Mouse (Mus musculus) hindbrain, embryonic 14.5 days (tissue): ENCODE results near the gene Coa5. TPM values are rescaled to one million over a fixed set of nuclear protein-coding genes. Genes with fewer than 3 reads are reported as not detected.

Source experiments
- ATAC-seq: fragments of 200-750 bp; cut with Nextera tagmentation; 2 replicates; pipeline ENCODE4 v1.8.0; 2017; ENCODE audit warnings: moderate number of reproducible peaks, mild to moderate bottlenecking, moderate TSS enrichment, moderate library complexity; ENCODE audit not compliant: low FRiP score
- DNase-seq: peaks from one replicate; pipeline ENCODE4 v3.0.0-alpha.2; 2015; ENCODE audit warnings: low spot score
- H3K27ac ChIP-seq: fragments of 300-500 bp; sonication (generic); 2 replicates; pipeline ENCODE4 v1.5.1; 2014; ENCODE audit warnings: mild to moderate bottlenecking, moderate library complexity
- H3K27me3 ChIP-seq: fragments of 300-500 bp; sonication (generic); 2 replicates; pipeline ENCODE4 v1.6.1; 2014; ENCODE audit warnings: mild to moderate bottlenecking, low read length, mixed read lengths; ENCODE audit not compliant: control insufficient read depth, insufficient read depth
- H3K36me3 ChIP-seq: fragments of 300-500 bp; sonication (generic); replicated peaks from 2 replicates; pipeline ENCODE4 v1.6.1; 2014; ENCODE audit not compliant: control insufficient read depth, insufficient read depth
- H3K4me1 ChIP-seq: fragments of 300-500 bp; sonication (generic); replicated peaks from 2 replicates; pipeline ENCODE4 v1.6.1; 2014; ENCODE audit warnings: antibody characterized with exemption, low read length, mixed read lengths; ENCODE audit not compliant: control insufficient read depth, insufficient read depth
- H3K4me2 ChIP-seq: fragments of 300-500 bp; sonication (generic); replicated peaks from 2 replicates; pipeline ENCODE4 v1.6.1; 2014; ENCODE audit warnings: mild to moderate bottlenecking, moderate library complexity
- H3K4me3 ChIP-seq: fragments of 300-500 bp; sonication (generic); replicated peaks from 2 replicates; pipeline ENCODE4 v1.5.1; 2014; ENCODE audit warnings: mild to moderate bottlenecking, low read length
- H3K9ac ChIP-seq: fragments of 300-500 bp; sonication (generic); 2 replicates; pipeline ENCODE4 v1.6.1; 2014
- H3K9me3 ChIP-seq: fragments of 300-500 bp; sonication (generic); 2 replicates; pipeline ENCODE4 v1.6.1; 2016; ENCODE audit warnings: low read length; ENCODE audit not compliant: control insufficient read depth
- WGBS: fragments of 180-500 bp; shearing (Covaris S2); extraction: QIAGEN DNeasy Blood & Tissue Kit; methylation state at CpG from one replicate; pipeline ENCODE4 v1.1.7; 2014; 5-methylcytosine and 5-hydroxymethylcytosine counted together
- polyA plus RNA-seq: library from polyadenylated mRNA; unstranded; fragments of >200 nt; fragmentation: Nextera tagmentation; extraction: Ambion mirVana; gene quantifications from 2 replicates; pipeline ENCODE4 v1.2.1, GENCODE M21; 2014

The Coa5 gene
- polyA plus RNA-seq, 1 experiment from 2014 or later, result 69.3 TPM

GRCm38 (mm10) chr1:37380913-37381312 is 49.0 kb downstream of the Coa5 start:
- Histone ChIP-seq H3K4me3 (no peak overlapping the region), H3K9ac (no peak overlapping the region), H3K27ac (no peak overlapping the region), H3K4me1 (no peaks in the 10 kb centered on the region), H3K27me3 (no peaks in the 10 kb centered on the region), H3K36me3 (peaks cover 69% of the 10 kb centered on the region), H3K4me2 (no peak overlapping the region), H3K9me3 (no peaks in the 10 kb centered on the region)
- 88% methylated on average over 5 of the region's 5 CpGs for WGBS
- DNase-seq (no peak), ATAC-seq (no peak)

DNA sequence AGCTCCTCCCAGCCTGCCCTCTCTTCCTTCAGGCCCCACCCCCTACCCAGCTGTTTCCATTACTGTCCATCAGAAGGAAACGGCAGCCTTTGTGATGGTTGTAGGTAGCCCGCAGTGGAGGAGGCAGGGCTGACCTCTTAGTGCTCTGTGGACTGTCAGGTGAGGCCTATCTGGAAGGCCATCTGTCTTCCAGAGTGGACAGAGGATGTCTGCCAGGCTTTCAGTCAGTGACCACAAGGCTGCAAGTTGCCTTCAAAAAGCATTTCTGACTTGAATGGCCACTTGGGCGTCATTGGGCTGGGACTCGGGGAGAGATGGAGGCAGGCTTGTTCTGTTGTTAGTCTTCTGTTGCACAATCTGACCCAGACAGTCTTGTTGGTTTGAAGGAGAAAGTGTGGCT is 50.4 kb downstream of the Coa5 start:
- Histone ChIP-seq H3K9me3 (no peaks in the 10 kb centered on the region), H3K27ac (no peak overlapping the region), H3K9ac (no peak overlapping the region), H3K4me1 (no peaks in the 10 kb centered on the region), H3K4me3 (no peak overlapping the region), H3K27me3 (no peaks in the 10 kb centered on the region), H3K36me3 (peaks cover 69% of the 10 kb centered on the region), H3K4me2 (no peak overlapping the region)
- DNase-seq (no peak), ATAC-seq (no peak)
- 60% methylated on average over 4 of the region's 4 CpGs for WGBS

DNA sequence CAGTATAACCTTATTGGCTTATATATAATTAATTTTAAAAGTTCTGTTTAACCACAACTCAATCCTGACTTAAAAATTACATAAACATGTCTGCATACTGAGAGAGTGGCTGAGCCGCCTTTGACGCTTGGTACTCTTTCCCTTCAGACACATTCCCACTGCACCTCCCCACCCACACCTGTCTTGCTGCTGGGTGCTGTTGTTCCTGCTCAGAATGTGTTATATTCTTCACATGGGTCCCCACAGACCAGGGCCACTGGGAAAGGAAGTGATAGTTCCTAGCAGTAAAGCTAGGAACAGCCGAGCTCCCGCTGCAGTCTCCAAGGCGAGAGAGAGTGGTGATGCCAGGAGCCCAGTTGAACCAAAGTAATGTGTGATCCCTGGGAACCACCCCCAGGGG is 51.8 kb downstream of the Coa5 start:
- no peak overlapping the region for H3K4me2 ChIP-seq
- H3K27me3 ChIP-seq, result no peaks in the 10 kb centered on the region
- no peak overlapping the region for H3K27ac ChIP-seq
- no peak for DNase-seq
- WGBS, result 94% methylated on average over 5 of the region's 5 CpGs
- peaks cover 71% of the 10 kb centered on the region for H3K36me3 ChIP-seq
- H3K4me1 ChIP-seq, result no peaks in the 10 kb centered on the region
- no peak overlapping the region for H3K4me3 ChIP-seq
- no peak for ATAC-seq
- H3K9me3 ChIP-seq, result no peaks in the 10 kb centered on the region
- no peak overlapping the region for H3K9ac ChIP-seq

GRCm38 (mm10) chr1:37376751-37377150 is 53.2 kb downstream of the Coa5 start:
- 95% methylated on average over 2 of the region's 2 CpGs for WGBS
- no peak overlapping the region for H3K4me3 ChIP-seq
- DNase-seq (no peak), ATAC-seq (no peak)
- no peaks in the 10 kb centered on the region for H3K9me3 ChIP-seq
- H3K27ac ChIP-seq, result no peak overlapping the region
- peaks cover 74% of the 10 kb centered on the region for H3K36me3 ChIP-seq
- no peak overlapping the region for H3K9ac ChIP-seq
- no peak overlapping the region for H3K4me2 ChIP-seq
- H3K27me3 ChIP-seq, result no peaks in the 10 kb centered on the region
- no peaks in the 10 kb centered on the region for H3K4me1 ChIP-seq

- no peak for DNase-seq
- WGBS, result 94% methylated on average over 8 of the region's 8 CpGs
- Histone ChIP-seq H3K4me1 (no peaks in the 10 kb centered on the region), H3K36me3 (peaks cover 74% of the 10 kb centered on the region), H3K27ac (no peak overlapping the region), H3K4me3 (no peak overlapping the region), H3K9me3 (no peaks in the 10 kb centered on the region), H3K4me2 (no peak overlapping the region), H3K27me3 (no peaks in the 10 kb centered on the region), H3K9ac (no peak overlapping the region)
- no peak for ATAC-seq
Observed at GRCm38 (mm10) chr1:37376177-37376576, 53.7 kb downstream of the Coa5 start.

GRCm38 (mm10) chr1:37368768-37369385 is 61.0 kb downstream of the Coa5 start:
- no peak overlapping the region for H3K4me2 ChIP-seq
- peaks cover 71% of the 10 kb centered on the region for H3K36me3 ChIP-seq
- H3K27ac ChIP-seq, result no peak overlapping the region
- no peaks in the 10 kb centered on the region for H3K4me1 ChIP-seq
- no peaks in the 10 kb centered on the region for H3K9me3 ChIP-seq
- ATAC-seq (no peak), DNase-seq (no peak)
- no peak overlapping the region for H3K4me3 ChIP-seq
- H3K9ac ChIP-seq, result no peak overlapping the region
- no peaks in the 10 kb centered on the region for H3K27me3 ChIP-seq
- 89% methylated on average over 7 of the region's 7 CpGs for WGBS

- no peak overlapping the region for H3K4me2 ChIP-seq
- 96% methylated on average over 10 of the region's 10 CpGs for WGBS
- H3K9ac ChIP-seq, result no peak overlapping the region
- no peaks in the 10 kb centered on the region for H3K4me1 ChIP-seq
- peaks cover 67% of the 10 kb centered on the region for H3K36me3 ChIP-seq
- no peak for DNase-seq
- H3K27me3 ChIP-seq, result no peaks in the 10 kb centered on the region
- H3K4me3 ChIP-seq, result no peak overlapping the region
- H3K9me3 ChIP-seq, result no peaks in the 10 kb centered on the region
- no peak for ATAC-seq
- H3K27ac ChIP-seq, result no peak overlapping the region
Observed at GRCm38 (mm10) chr1:37368125-37368524, 61.8 kb downstream of the Coa5 start.

Other genes starting within 250 kb of the Coa5 start
- 0.12 and 0.16 TPM in 2 replicates for gene Cnga3, start 215.7 kb downstream of the Coa5 start, polyA plus RNA-seq
- gene Inpp4a, start 130.2 kb downstream of the Coa5 start, polyA plus RNA-seq, result 63.7 and 64.3 TPM in 2 replicates
- gene Unc50, start within 50 bp of the Coa5 start, polyA plus RNA-seq, result 124 and 126 TPM in 2 replicates
- 11.0 and 13.1 TPM in 2 replicates for gene Mgat4a, start 110.9 kb upstream of the Coa5 start, polyA plus RNA-seq